Mouse (Mus musculus) ES-Bruce4 (cell line): ENCODE measurements at regions not wholly inside any gene's neighbourhood (a gene's known extent, or its start where the extent isn't known, plus 50 kb on each side); places are given as distances from the start of the nearest gene placed in this dataset.

Experiments used
- CTCF ChIP-seq: IDR thresholded peaks from one replicate; pipeline ENCODE4 v1.8.1; 2011; ENCODE audit warnings: low read depth, low read length
- POLR2A ChIP-seq: IDR thresholded peaks from one replicate; pipeline ENCODE4 v1.8.1; 2011; ENCODE audit warnings: low read length; ENCODE audit not compliant: insufficient read depth

- no peak for TF ChIP-seq CTCF
- TF ChIP-seq POLR2A: no peak
Observed at GRCm38 (mm10) chr3:127948326-127948725, 52.2 kb upstream of the Fam241a start.
